Mouse (Mus musculus): Measurements from ENCODE around the gene Naa16. TPM values are rescaled to one million over a fixed set of nuclear protein-coding genes. Genes with fewer than 3 reads are reported as not detected.

Naa16 gene
- polyA plus RNA-seq, 1 experiment from 2014 or later: 48.5 TPM

DNA sequence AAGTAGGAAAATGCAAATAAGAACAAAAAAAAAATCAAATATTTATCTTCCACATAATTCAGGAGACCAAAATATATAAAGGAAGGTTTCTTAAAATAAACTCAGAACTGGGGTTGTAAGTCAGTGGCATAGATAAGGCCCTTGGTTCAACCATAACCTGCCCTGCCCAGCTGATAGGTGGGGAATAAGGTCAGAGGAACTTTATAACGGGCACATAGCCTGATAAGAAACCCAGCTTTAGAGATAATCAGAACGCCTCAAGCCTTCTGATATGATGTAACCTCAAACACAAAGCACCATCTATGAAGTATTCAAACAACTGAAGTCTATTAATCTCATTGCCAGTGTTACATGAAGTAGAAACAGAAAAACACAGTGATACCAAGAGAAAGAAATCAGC is 32.5 kb downstream of the Naa16 start:
- Histone ChIP-seq H3K4me2 (ENCODE audit: low read depth, low read length, severe bottlenecking) (no peak overlapping the region), H3K27ac (ENCODE audit: low read depth, low read length) (no peak overlapping the region), H3K36me3 (ENCODE audit: control insufficient read depth, insufficient read depth, low read length) (no peaks in the 10 kb centered on the region; the same call in 1 of the 2 replicates), H3K4me3 (ENCODE audit: low read depth, low read length) (no peak overlapping the region), H3K9ac (ENCODE audit: low read length) (no peak overlapping the region), H3K27me3 (ENCODE audit: control insufficient read depth, insufficient read depth, low read length) (no peaks in the 10 kb centered on the region), H3K4me1 (replicated peaks; ENCODE audit: control insufficient read depth, insufficient read depth, low read length) (no peaks in the 10 kb centered on the region), H3K9me3 (ENCODE audit: control insufficient read depth, low read length) (no peaks in the 10 kb centered on the region)
- WGBS: 92% methylated on average over 2 of the region's 2 CpGs
- ATAC-seq (replicated peaks; ENCODE audit: low FRiP score) (no peak), DNase-seq (ENCODE audit: low spot score) (no peak)

DNA sequence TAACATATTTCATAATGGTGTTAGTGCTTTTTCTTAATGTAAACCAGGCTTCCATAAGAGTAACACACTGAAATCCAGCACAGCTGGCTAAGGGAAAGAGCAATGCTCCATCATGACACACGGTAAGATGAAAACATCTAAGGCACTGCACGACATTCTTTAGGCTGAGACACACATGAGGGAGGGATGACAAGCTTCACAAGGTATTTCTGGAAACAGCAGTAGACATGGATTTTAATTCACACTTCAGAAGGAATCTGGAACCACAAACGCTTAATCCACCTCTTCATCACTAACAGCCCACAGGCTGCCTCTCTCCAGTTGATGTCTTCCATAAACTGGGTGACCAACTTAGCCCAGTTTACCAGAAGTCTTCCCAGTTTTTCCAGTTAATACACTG is 44.2 kb downstream of the Naa16 start:
- WGBS: 86% methylated on average over 3 of the region's 3 CpGs
- Histone ChIP-seq H3K4me1 (replicated peaks; ENCODE audit: control insufficient read depth, insufficient read depth, low read length) (no peaks in the 10 kb centered on the region), H3K27me3 (ENCODE audit: control insufficient read depth, insufficient read depth, low read length) (no peaks in the 10 kb centered on the region), H3K4me2 (ENCODE audit: low read depth, low read length, severe bottlenecking) (no peak overlapping the region), H3K4me3 (ENCODE audit: low read depth, low read length) (no peak overlapping the region), H3K27ac (ENCODE audit: low read depth, low read length) (no peak overlapping the region), H3K36me3 (ENCODE audit: control insufficient read depth, insufficient read depth, low read length) (peaks cover 22% of the 10 kb centered on the region), H3K9me3 (ENCODE audit: control insufficient read depth, low read length) (no peaks in the 10 kb centered on the region), H3K9ac (ENCODE audit: low read length) (no peak overlapping the region)
- DNase-seq (ENCODE audit: low spot score) (no peak), ATAC-seq (replicated peaks; ENCODE audit: low FRiP score) (no peak)

DNA sequence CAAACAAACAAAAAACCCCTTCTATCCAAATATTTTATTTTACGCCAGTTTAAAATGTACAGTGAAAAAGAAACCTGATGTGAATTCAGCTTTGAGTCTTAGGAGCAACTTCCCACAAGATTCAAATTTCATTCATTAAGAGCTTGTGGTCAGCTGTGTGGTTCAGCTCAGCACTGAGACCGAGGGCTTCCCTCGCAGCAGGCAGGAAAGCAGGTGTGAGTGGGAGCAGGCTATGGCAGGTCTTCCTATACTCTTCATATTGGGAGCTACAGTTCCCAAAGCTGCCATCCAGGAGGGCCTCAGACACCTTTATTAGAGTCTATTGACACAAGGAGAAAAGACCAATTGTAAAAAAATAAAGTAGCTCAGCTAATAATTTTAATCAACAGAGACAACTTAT is 55.0 kb downstream of the Naa16 start:
- H3K9me3 ChIP-seq (ENCODE audit: control insufficient read depth, low read length): no peaks in the 10 kb centered on the region
- no peaks in the 10 kb centered on the region for H3K4me1 ChIP-seq (replicated peaks; ENCODE audit: control insufficient read depth, insufficient read depth, low read length)
- 94% methylated on average over 3 of the region's 3 CpGs for WGBS
- no peak overlapping the region for H3K9ac ChIP-seq (ENCODE audit: low read length)
- DNase-seq (ENCODE audit: low spot score): no peak
- peaks cover 4% of the 10 kb centered on the region for H3K36me3 ChIP-seq (ENCODE audit: control insufficient read depth, insufficient read depth, low read length)
- no peak overlapping the region for H3K27ac ChIP-seq (ENCODE audit: low read depth, low read length)
- no peaks in the 10 kb centered on the region for H3K27me3 ChIP-seq (ENCODE audit: control insufficient read depth, insufficient read depth, low read length)
- no peak for ATAC-seq (replicated peaks; ENCODE audit: low FRiP score)
- no peak overlapping the region for H3K4me3 ChIP-seq (ENCODE audit: low read depth, low read length)
- H3K4me2 ChIP-seq (ENCODE audit: low read depth, low read length, severe bottlenecking): no peak overlapping the region

DNA sequence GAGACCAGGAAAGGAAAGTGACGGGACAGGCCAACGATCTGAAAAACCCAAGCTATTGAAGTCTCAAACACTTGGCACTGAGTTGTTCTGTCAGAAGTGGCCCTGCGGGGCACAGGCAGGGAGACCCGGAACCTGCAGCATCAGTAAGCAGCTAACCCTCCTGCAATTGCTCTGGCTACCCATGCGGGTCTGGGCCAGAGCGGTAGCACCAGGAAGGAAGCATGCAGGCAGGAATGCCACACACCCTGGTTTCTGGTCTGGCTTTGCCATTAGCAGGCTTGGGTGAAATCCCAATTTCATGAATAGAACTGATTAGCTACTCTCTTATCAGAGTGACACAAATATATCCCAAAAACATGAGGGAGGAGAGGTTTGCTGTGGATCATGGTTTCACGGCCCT is 58.6 kb downstream of the Naa16 start:
- no peak overlapping the region for H3K9ac ChIP-seq (ENCODE audit: low read length)
- peaks cover 4% of the 10 kb centered on the region for H3K36me3 ChIP-seq (ENCODE audit: control insufficient read depth, insufficient read depth, low read length)
- ATAC-seq (replicated peaks; ENCODE audit: low FRiP score) (no peak), DNase-seq (ENCODE audit: low spot score) (no peak)
- no peak overlapping the region for H3K27ac ChIP-seq (ENCODE audit: low read depth, low read length)
- H3K9me3 ChIP-seq (ENCODE audit: control insufficient read depth, low read length): no peaks in the 10 kb centered on the region
- 85% methylated on average over 7 of the region's 7 CpGs for WGBS
- no peak overlapping the region for H3K4me2 ChIP-seq (ENCODE audit: low read depth, low read length, severe bottlenecking)
- no peaks in the 10 kb centered on the region for H3K27me3 ChIP-seq (ENCODE audit: control insufficient read depth, insufficient read depth, low read length)
- H3K4me1 ChIP-seq (replicated peaks; ENCODE audit: control insufficient read depth, insufficient read depth, low read length): no peaks in the 10 kb centered on the region
- H3K4me3 ChIP-seq (ENCODE audit: low read depth, low read length): no peak overlapping the region

DNA sequence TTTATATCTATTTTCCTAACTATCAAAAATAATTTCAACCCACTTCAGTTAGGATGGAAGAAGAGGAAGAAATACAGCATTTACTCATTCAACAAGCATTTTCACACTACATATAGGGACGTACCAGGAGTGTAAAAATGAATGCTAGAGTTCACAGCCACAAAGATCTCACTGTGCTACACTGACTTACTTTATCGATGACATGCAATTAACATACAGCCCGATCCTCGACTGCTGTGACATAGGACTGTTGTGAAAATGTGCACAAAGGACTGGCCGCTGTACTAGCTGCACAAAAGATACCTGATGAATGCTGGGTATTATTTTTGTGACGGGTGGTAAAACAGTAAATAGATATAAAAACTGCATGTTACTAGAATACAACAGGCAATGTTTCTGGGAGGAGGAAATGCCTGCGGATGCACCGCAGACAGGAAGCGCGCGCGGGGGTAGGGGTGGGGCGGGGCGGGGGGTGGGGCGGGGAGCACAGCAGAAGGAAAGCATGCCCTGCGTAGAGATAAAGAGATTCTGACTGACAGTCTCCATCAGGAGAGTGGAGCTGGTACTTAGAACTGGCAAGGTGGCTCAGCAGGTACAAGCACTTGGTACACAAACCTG is 59.5 kb downstream of the Naa16 start:
- H3K4me1 ChIP-seq (replicated peaks; ENCODE audit: control insufficient read depth, insufficient read depth, low read length): no peaks in the 10 kb centered on the region
- peak; percentile 43; the same call in 1 of the 2 replicates for ATAC-seq (replicated peaks; ENCODE audit: low FRiP score)
- WGBS: 71% methylated on average over 16 of the region's 16 CpGs
- no peaks in the 10 kb centered on the region for H3K9me3 ChIP-seq (ENCODE audit: control insufficient read depth, low read length)
- no peak overlapping the region for H3K4me3 ChIP-seq (ENCODE audit: low read depth, low read length)
- H3K27me3 ChIP-seq (ENCODE audit: control insufficient read depth, insufficient read depth, low read length): no peaks in the 10 kb centered on the region
- H3K27ac ChIP-seq (ENCODE audit: low read depth, low read length): no peak overlapping the region
- no peak overlapping the region for H3K9ac ChIP-seq (ENCODE audit: low read length)
- DNase-seq (ENCODE audit: low spot score): no peak
- H3K36me3 ChIP-seq (ENCODE audit: control insufficient read depth, insufficient read depth, low read length): no peaks in the 10 kb centered on the region; the same call in 1 of the 2 replicates
- H3K4me2 ChIP-seq (ENCODE audit: low read depth, low read length, severe bottlenecking): 0 out of 2 replicates have a peak overlapping the region, but pooled peaks have one; percentile 18

DNA sequence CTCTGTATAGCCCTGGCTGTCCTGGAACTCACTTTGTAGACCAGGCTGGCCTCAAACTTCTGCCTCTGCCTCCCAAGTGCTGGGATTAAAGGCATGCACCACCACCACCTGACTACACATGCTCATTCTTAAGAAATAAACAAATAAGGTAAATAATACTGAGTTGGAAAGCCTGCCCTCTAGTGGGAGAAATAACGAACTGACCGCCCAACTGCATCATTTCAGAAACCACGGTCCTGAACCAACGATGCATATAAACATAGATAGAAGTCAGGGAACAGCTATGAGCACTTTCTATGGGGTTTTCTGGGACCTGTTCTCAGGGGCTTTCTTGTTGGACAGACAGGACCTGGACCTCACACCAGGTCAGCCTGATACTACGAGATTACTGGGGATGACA is 63.5 kb downstream of the Naa16 start:
- ATAC-seq (replicated peaks; ENCODE audit: low FRiP score) (no peak), DNase-seq (ENCODE audit: low spot score) (no peak)

DNA sequence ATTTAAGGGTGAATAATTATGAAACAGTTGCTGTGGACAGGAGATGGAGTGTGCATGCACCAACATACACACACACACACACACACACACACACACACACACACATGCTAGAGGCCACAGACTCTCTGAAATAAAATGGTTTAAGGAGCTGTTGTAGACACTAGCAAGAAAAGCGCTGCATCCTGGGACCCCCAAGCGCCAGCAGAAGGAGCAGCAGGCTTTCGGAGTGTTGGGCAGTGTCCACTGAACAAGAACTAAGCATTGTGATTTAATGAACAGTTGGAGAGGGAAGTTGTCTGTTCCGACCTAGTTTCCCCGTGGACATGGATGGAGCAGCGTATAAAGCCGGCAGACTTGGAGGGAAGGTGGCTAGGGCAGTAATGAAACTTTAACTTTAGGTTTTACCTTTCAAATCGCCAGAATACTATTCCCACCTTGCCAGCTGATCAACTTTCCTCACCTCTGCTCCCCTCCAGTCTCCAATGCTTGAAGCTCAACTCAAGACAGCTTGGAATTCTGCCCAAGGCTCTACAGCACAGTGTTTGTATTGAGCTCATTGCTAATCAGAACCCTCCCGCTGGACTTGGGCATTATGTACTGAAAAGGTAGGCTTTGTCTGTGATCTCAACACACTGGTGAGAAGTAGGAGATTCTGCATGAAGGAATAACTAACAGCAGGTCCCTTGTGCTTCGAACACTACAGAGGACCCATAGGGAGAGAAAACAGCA is 66.3 kb downstream of the Naa16 start:
- ATAC-seq (replicated peaks; ENCODE audit: low FRiP score): no peak
- no peak overlapping the region for H3K4me3 ChIP-seq (ENCODE audit: low read depth, low read length)
- H3K9ac ChIP-seq (ENCODE audit: low read length): no peak overlapping the region

More for the DNA sequence above, 63.5 kb downstream of the Naa16 start:
- no peaks in the 10 kb centered on the region for H3K4me1 ChIP-seq (replicated peaks; ENCODE audit: control insufficient read depth, insufficient read depth, low read length)
- no peak overlapping the region for H3K4me3 ChIP-seq (ENCODE audit: low read depth, low read length)
- no peak overlapping the region for H3K4me2 ChIP-seq (ENCODE audit: low read depth, low read length, severe bottlenecking)
- 28% methylated on average over 5 of the region's 5 CpGs for WGBS
- H3K27me3 ChIP-seq (ENCODE audit: control insufficient read depth, insufficient read depth, low read length): no peaks in the 10 kb centered on the region
- H3K27ac ChIP-seq (ENCODE audit: low read depth, low read length): no peak overlapping the region
- H3K9ac ChIP-seq (ENCODE audit: low read length): no peak overlapping the region
- H3K36me3 ChIP-seq (ENCODE audit: control insufficient read depth, insufficient read depth, low read length): no peaks in the 10 kb centered on the region
- no peaks in the 10 kb centered on the region for H3K9me3 ChIP-seq (ENCODE audit: control insufficient read depth, low read length)

DNA sequence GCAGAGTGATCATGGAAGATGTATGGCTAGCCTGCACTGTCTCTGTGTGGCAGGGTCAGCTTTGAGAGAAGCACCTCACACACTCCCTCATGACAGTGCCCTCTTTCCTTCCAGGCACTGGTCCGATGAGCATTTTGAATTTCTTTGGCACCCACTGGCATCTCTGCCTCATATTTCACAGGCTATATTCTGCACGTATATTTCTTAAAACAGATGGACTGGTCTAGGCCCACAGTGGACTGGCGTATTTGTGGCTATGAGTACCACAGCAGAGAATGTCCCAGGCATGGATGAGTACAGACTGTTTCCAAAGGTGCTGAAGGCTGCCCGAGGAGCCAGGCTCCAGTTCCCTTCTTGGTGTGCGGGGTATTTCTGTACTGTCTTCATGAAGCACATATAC is 68.7 kb downstream of the Naa16 start:
- Histone ChIP-seq H3K4me1 (replicated peaks; ENCODE audit: control insufficient read depth, insufficient read depth, low read length) (no peaks in the 10 kb centered on the region), H3K27ac (ENCODE audit: low read depth, low read length) (no peak overlapping the region), H3K36me3 (ENCODE audit: control insufficient read depth, insufficient read depth, low read length) (no peaks in the 10 kb centered on the region), H3K9ac (ENCODE audit: low read length) (no peak overlapping the region), H3K9me3 (ENCODE audit: control insufficient read depth, low read length) (no peaks in the 10 kb centered on the region), H3K4me3 (ENCODE audit: low read depth, low read length) (no peak overlapping the region), H3K27me3 (ENCODE audit: control insufficient read depth, insufficient read depth, low read length) (no peaks in the 10 kb centered on the region), H3K4me2 (ENCODE audit: low read depth, low read length, severe bottlenecking) (no peak overlapping the region)
- WGBS: 84% methylated on average over 5 of the region's 5 CpGs
- no peak for DNase-seq (ENCODE audit: low spot score)
- no peak for ATAC-seq (replicated peaks; ENCODE audit: low FRiP score)

More for the DNA sequence above, 66.3 kb downstream of the Naa16 start:
- WGBS: 83% methylated on average over 10 of the region's 10 CpGs
- H3K36me3 ChIP-seq (ENCODE audit: control insufficient read depth, insufficient read depth, low read length): no peaks in the 10 kb centered on the region
- no peaks in the 10 kb centered on the region for H3K9me3 ChIP-seq (ENCODE audit: control insufficient read depth, low read length)
- no peaks in the 10 kb centered on the region for H3K4me1 ChIP-seq (replicated peaks; ENCODE audit: control insufficient read depth, insufficient read depth, low read length)
- DNase-seq (ENCODE audit: low spot score): no peak
- no peak overlapping the region for H3K27ac ChIP-seq (ENCODE audit: low read depth, low read length)
- H3K4me2 ChIP-seq (ENCODE audit: low read depth, low read length, severe bottlenecking): no peak overlapping the region
- H3K27me3 ChIP-seq (ENCODE audit: control insufficient read depth, insufficient read depth, low read length): no peaks in the 10 kb centered on the region

DNA sequence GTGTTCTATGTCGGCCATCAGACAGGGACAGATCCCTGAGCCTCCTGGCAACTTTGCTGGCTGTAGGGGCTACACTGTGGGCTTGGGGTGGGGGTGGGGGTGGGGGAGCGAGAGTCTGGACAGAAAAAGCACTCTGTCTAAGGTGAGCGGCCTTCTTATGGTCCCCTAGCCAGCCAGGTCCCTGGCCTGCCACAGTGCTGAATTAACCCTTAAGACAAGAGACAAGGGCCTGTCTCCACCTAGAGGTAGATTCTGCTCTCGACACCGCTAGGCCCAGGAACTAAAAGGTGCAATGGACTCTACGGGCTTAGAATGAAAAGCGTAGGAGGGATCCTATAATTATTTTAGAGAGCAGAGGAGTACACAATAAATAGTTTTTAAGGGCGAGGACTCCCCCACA is 69.4 kb downstream of the Naa16 start:
- ATAC-seq (replicated peaks; ENCODE audit: low FRiP score) (peak; percentile 78), DNase-seq (ENCODE audit: low spot score) (no peak)
- Histone ChIP-seq H3K36me3 (ENCODE audit: control insufficient read depth, insufficient read depth, low read length) (no peaks in the 10 kb centered on the region), H3K27ac (ENCODE audit: low read depth, low read length) (no peak overlapping the region), H3K4me1 (replicated peaks; ENCODE audit: control insufficient read depth, insufficient read depth, low read length) (no peaks in the 10 kb centered on the region), H3K9ac (ENCODE audit: low read length) (peak overlapping the region; percentile 16; the same call in 1 of the 2 replicates), H3K27me3 (ENCODE audit: control insufficient read depth, insufficient read depth, low read length) (no peaks in the 10 kb centered on the region), H3K4me3 (ENCODE audit: low read depth, low read length) (no peak overlapping the region), H3K4me2 (ENCODE audit: low read depth, low read length, severe bottlenecking) (no peak overlapping the region), H3K9me3 (ENCODE audit: control insufficient read depth, low read length) (no peaks in the 10 kb centered on the region)
- WGBS: 27% methylated on average over 8 of the region's 8 CpGs

All from forebrain, embryonic 11.5 days (tissue).